Mouse (Mus musculus) heart, embryonic 12.5 days (tissue): ENCODE results near the gene Ranbp6. TPM values are rescaled to one million over a fixed set of nuclear protein-coding genes. Genes with fewer than 3 reads are reported as not detected.

Experiments used
- ATAC-seq: fragments of 200-750 bp; cut with Nextera tagmentation; 2 replicates; pipeline ENCODE4 v1.8.0; 2017; ENCODE audit warnings: moderate TSS enrichment, moderate library complexity; ENCODE audit not compliant: insufficient number of reproducible peaks, low FRiP score
- H3K27ac ChIP-seq: fragments of 300-500 bp; sonication (generic); 2 replicates; pipeline ENCODE4 v1.5.1; 2016; ENCODE audit warnings: mild to moderate bottlenecking, moderate library complexity; ENCODE audit not compliant: poor library complexity, severe bottlenecking
- H3K27me3 ChIP-seq: fragments of 300-500 bp; sonication (generic); replicated peaks from 2 replicates; pipeline ENCODE4 v1.6.1; 2016; ENCODE audit warnings: mild to moderate bottlenecking, moderate library complexity
- H3K36me3 ChIP-seq: fragments of 300-500 bp; sonication (generic); 2 replicates; pipeline ENCODE4 v1.6.1; 2016; ENCODE audit warnings: mild to moderate bottlenecking, moderate library complexity
- H3K4me1 ChIP-seq: fragments of 300-500 bp; sonication (generic); replicated peaks from 2 replicates; pipeline ENCODE4 v1.6.1; 2016; ENCODE audit warnings: mild to moderate bottlenecking
- H3K4me2 ChIP-seq: fragments of 300-500 bp; sonication (generic); 2 replicates; pipeline ENCODE4 v1.6.1; 2016; ENCODE audit warnings: mild to moderate bottlenecking, moderate library complexity
- H3K4me3 ChIP-seq: fragments of 300-500 bp; sonication (generic); 2 replicates; pipeline ENCODE4 v1.5.1; 2016; ENCODE audit warnings: mild to moderate bottlenecking
- H3K9ac ChIP-seq: fragments of 300-500 bp; sonication (generic); 2 replicates; pipeline ENCODE4 v1.6.1; 2016; ENCODE audit warnings: mild to moderate bottlenecking, moderate library complexity
- H3K9me3 ChIP-seq: fragments of 300-500 bp; sonication (generic); replicated peaks from 2 replicates; pipeline ENCODE4 v1.6.1; 2016; ENCODE audit warnings: mild to moderate bottlenecking, moderate library complexity
- WGBS: fragments of 180-500 bp; shearing (Covaris S2); methylation state at CpG from one replicate; pipeline ENCODE4 v1.1.7; 2016; 5-methylcytosine and 5-hydroxymethylcytosine counted together
- polyA plus RNA-seq: library from polyadenylated mRNA; unstranded; fragments of >200 nt; fragmentation: Nextera tagmentation; extraction: Ambion mirVana; gene quantifications from 2 replicates; pipeline ENCODE4 v1.2.1, GENCODE M21; 2016

The Ranbp6 gene
- polyA plus RNA-seq, 1 experiment from 2014 or later: 20.7 TPM

DNA sequence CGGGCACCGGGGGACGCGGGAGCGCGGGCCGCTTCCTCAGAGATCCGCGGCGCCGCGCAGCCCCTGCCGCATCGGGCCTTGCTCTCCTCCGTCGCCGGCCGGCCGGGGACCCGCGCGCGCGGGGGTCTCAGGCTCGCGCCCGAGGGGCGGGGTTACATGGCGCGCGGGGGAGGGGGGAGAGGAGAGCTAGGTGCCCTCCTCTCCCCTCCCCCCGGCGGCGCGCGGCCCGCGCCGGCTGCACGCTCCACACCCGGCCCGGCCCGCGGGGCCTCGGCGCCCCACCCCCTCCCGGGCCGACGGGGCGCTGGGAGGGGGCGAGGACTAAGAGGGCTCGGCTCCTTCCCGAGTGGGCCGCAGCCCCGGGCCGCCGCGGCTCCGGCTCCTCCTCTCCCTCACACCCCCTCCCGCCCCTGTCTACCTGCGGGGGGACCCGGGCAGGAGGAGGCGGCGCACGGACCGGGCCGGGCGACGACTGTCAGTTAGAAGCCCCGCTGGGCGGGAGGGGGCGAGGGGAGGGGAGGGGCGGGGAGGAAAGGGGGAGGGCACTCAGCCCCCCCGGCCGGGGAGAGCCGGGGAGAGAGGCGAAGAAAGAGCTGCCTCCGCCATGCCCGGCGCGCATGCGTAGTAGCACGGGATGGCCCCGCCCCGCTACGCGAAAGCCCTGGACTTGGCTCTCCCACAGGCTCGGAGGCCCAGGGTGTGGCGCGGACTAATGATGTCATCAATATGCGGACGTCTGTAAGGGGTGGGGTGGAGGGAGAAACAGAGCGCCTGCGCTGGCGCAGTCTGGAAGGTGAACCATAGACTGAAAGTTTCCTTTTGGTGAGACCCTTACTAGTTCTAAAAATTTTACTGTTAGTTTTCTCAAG, 6.6 kb downstream of the Ranbp6 start, which contains the start of gene 9930021J03Rik:
TSS of gene 9930021J03Rik (minus strand) at position 73 of the 869 bp plus-strand sequence.
- ATAC-seq: peak; percentile 95
- H3K9me3 ChIP-seq: no peaks in the 10 kb centered on the region
- H3K36me3 ChIP-seq: peaks cover 25% of the 10 kb centered on the region
- H3K4me1 ChIP-seq: peaks cover 10% of the 10 kb centered on the region
- peak within 1 kb of the TSS; percentile 89 for H3K4me2 ChIP-seq
- H3K9ac ChIP-seq: peak within 1 kb of the TSS; percentile 90
- H3K27me3 ChIP-seq: no peaks in the 10 kb centered on the region
- H3K27ac ChIP-seq: peak within 1 kb of the TSS; percentile 91
- H3K4me3 ChIP-seq: peak within 1 kb of the TSS; percentile 94
- WGBS: under 1% methylated on average over 62 of the region's 95 CpGs

DNA sequence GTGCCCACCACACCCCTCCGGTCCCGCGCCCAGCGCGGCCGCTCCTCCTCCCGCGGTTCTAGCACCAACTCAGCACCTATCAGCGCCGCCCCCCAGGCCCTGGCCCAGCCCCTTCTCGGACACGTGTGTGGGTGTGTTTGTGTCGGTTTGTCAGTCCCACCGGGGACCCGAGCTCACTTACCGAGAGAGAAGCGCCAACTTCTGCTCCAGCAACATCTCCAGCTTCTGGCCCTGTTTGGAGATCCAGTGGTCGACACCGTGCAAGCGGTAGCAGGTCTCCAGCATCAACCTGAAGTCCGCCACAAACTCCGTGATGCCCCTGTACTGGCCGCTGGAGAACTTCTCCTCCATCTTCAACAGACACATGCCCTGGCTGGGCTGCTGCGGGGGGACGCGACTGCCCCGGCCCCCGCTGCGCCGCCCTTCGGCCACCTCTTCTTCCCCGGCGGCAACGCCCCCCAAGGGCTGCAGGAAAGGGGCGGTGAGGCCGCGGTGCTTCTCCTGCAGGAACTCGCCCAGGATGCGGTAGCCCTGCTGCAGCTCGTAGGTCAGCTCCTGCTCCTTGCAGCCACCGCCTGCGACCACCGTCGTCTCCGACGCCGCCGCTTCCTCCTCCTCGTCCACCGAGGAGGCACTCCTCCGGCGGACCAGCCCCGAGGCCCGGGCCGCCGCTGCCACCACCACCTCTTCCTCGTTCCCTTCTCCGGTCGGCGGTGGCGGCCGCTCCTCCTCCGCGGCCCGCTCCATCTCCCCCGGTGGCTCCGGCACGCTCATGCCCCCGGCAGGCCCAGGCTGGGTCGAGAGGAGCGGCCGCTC, 7.5 kb downstream of the Ranbp6 start:
- H3K4me2 ChIP-seq: peak overlapping the region; percentile 89
- H3K9me3 ChIP-seq: no peaks in the 10 kb centered on the region
- H3K9ac ChIP-seq: peak overlapping the region; percentile 90
- under 1% methylated on average over 71 of the region's 72 CpGs for WGBS
- ATAC-seq: peak; percentile 73
- H3K27me3 ChIP-seq: no peaks in the 10 kb centered on the region
- peaks cover 10% of the 10 kb centered on the region for H3K4me1 ChIP-seq
- H3K36me3 ChIP-seq: peaks cover 16% of the 10 kb centered on the region
- H3K4me3 ChIP-seq: peak overlapping the region; percentile 94
- peak overlapping the region; percentile 91 for H3K27ac ChIP-seq

DNA sequence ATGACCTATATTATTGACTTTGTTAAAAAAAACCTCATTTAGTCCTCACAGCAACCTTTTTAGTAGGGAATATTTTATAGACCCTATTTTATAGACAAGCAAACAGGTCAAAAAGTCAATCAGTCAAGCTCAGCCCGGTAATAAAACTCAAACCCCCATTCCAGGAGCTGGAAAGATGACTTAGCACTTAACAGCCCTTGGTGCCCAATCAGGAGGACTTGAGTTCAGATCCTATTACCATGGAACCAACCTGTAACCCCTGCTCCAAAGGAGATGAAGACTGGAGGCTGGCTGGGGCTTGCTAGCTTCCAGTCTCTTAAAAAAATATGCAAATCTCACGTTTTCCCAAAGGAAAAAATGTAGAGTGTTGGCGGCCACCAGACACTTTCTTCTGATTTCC, 8.8 kb downstream of the Ranbp6 start:
- 50% methylated on average over 3 of the region's 3 CpGs for whole genome bisulfite sequencing
- Histone ChIP-seq H3K4me3 (peak overlapping the region; percentile 26), H3K9ac (no peak overlapping the region), H3K36me3 (peaks cover 3% of the 10 kb centered on the region; the same call in 1 of the 2 replicates), H3K4me2 (peak overlapping the region; percentile 59), H3K27ac (no peak overlapping the region), H3K27me3 (no peaks in the 10 kb centered on the region), H3K9me3 (no peaks in the 10 kb centered on the region), H3K4me1 (peaks cover 10% of the 10 kb centered on the region)
- no peak for ATAC-seq

DNA sequence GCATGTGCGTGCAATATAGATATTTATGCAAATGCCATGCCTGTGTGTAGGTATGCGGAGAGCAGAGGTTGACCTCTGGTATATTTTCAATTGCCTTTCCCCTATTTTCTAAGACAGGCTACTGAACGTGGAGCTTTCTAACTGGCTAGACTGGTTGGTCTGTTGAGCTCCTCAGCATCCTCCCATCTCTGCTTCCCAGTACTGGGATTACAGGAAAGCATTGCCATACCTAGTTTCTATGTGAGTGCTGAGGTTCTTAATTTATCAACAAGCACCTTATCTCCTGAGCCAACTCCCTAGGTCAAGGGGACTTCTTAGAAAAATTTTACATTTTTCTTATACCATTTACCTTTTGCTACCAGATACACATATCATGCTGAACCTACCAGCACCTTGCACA, 15.4 kb downstream of the Ranbp6 start:
- no peak overlapping the region for H3K9ac ChIP-seq
- H3K36me3 ChIP-seq: no peaks in the 10 kb centered on the region
- H3K4me1 ChIP-seq: peaks cover 3% of the 10 kb centered on the region; the same call in 1 of the 2 replicates
- 87% methylated on average over 3 of the region's 3 CpGs for WGBS
- H3K27me3 ChIP-seq: no peaks in the 10 kb centered on the region
- no peak overlapping the region for H3K4me3 ChIP-seq
- no peak for ATAC-seq
- H3K4me2 ChIP-seq: no peak overlapping the region
- no peaks in the 10 kb centered on the region for H3K9me3 ChIP-seq
- H3K27ac ChIP-seq: no peak overlapping the region

DNA sequence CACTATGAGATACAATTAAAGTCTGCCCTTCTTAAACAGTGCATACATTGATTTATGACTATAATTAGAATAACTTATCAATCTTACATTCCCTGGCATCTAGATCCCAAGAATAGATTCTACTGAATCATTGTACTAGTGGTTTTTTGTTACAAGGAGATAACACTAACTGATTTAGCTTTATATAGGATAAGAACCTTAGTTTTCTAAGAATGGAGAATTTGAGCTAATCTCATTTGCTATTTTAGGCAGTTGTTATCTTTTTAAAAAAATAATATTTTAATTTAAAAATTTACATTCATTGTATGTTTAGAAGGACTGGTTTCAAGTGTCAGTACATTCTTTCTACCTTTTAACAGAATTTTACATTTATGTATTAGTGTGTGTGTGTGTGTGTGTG, 24.8 kb downstream of the Ranbp6 start:
- H3K4me3 ChIP-seq: no peak overlapping the region
- no peaks in the 10 kb centered on the region for H3K27me3 ChIP-seq
- H3K4me2 ChIP-seq: no peak overlapping the region
- H3K36me3 ChIP-seq: peaks cover 15% of the 10 kb centered on the region; the same call in 1 of the 2 replicates
- no peaks in the 10 kb centered on the region for H3K9me3 ChIP-seq
- no peak overlapping the region for H3K27ac ChIP-seq
- no peak for ATAC-seq
- H3K9ac ChIP-seq: no peak overlapping the region
- H3K4me1 ChIP-seq: no peaks in the 10 kb centered on the region; the same call in 1 of the 2 replicates

DNA sequence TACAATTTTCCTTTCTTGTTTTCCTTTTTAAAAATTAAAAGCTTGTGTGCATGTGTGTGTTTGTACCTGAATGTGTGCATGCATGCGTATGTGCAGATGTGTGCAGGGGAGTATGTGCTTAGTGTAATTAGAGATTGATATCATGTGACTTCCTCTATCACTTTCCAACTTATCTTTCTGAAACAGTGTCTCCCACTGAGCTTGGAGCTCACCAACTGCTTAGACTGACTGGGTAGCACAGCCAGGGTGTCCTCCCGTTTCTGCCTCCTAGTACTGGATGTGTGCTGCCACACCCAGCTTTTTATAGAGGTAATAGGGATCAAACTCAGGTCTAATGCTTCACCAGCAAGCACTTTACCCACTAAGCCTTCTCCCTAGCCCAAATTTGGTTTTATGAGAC, 29.9 kb downstream of the Ranbp6 start:
- 84% methylated on average over 2 of the region's 2 CpGs for WGBS
- Histone ChIP-seq H3K4me1 (no peaks in the 10 kb centered on the region; the same call in 1 of the 2 replicates), H3K27me3 (no peaks in the 10 kb centered on the region)

More for the DNA sequence above, 29.9 kb downstream of the Ranbp6 start:
- Histone ChIP-seq H3K4me3 (no peak overlapping the region), H3K9me3 (no peaks in the 10 kb centered on the region), H3K9ac (no peak overlapping the region), H3K27ac (no peak overlapping the region), H3K36me3 (peaks cover 12% of the 10 kb centered on the region; the same call in 1 of the 2 replicates), H3K4me2 (no peak overlapping the region)
- no peak for ATAC-seq

Other genes starting within 250 kb of the Ranbp6 start
- 9.7 and 10.7 TPM in 2 replicates for gene Ermp1, start 164.6 kb downstream of the Ranbp6 start, polyA plus RNA-seq
- 0.57 and 0.70 TPM in 2 replicates for gene Mlana, start 115.2 kb downstream of the Ranbp6 start, polyA plus RNA-seq
- gene 9930021J03Rik, start 7.0 kb downstream of the Ranbp6 start, polyA plus RNA-seq: 3.7 and 4.2 TPM in 2 replicates
- gene Il33, start 112.1 kb upstream of the Ranbp6 start, polyA plus RNA-seq: 5.3 and 5.5 TPM in 2 replicates
- not detected in 2 replicates for gene Trpd52l3, start 190.8 kb upstream of the Ranbp6 start, polyA plus RNA-seq
- 61.6 and 68.4 TPM in 2 replicates for gene Uhrf2, start 217.5 kb upstream of the Ranbp6 start, polyA plus RNA-seq